Mouse (Mus musculus): ENCODE data around the gene 2010111I01Rik.

DNA sequence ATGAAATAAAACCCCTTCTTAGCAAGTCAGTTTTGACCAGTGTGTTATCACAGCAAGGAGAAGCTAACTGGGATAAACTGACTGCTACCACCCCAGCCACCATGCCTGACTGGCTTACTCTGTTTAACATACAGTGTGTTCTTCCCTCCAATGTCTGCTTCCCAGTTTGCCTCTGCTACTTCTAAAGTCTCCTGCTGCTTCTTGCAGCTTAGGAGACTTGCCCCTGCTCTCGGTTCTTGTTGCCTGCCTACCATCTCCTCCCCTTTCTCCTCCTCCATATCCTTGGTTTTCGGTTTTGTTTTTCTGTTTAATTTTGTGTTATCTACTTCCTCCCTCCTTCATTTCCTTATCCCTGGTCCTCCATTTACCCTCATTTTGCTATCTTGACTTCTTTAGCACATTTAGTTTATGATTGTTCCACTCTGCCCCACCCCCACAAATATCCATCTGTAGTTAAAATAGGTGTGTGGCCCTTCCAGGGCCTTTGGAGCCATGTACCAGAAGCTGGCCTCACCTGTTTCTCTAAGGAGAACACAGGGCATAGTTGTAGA is 185.9 kb downstream of the 2010111I01Rik start:
- TF ChIP-seq CTCF (conservative IDR thresholded peaks at IDR 0.05 in 1 of 2, IDR thresholded peaks at IDR 0.05 in 1 of 2; ENCODE audit: low read depth in 2 of 2, low read length in 2 of 2) (no peak), POLR2A (IDR thresholded peaks at IDR 0.05; ENCODE audit: low read depth, low read length) (no peak), MXI1 (IDR thresholded peaks at IDR 0.05; ENCODE audit: low read depth, low read length) (no peak), TBP (conservative IDR thresholded peaks at IDR 0.05; ENCODE audit: low read depth, low read length) (no peak), RAD21 (IDR thresholded peaks at IDR 0.05; ENCODE audit: low read depth, low read length) (no peak), RCOR1 (conservative IDR thresholded peaks at IDR 0.05; ENCODE audit: low read depth, low read length) (no peak), MAX (IDR thresholded peaks at IDR 0.05; ENCODE audit: low read length) (no peak), GABPA (IDR thresholded peaks at IDR 0.05; ENCODE audit: insufficient replicate concordance, low read depth, low read length) (no peak), JUND (conservative IDR thresholded peaks at IDR 0.05; ENCODE audit: low read depth, low read length) (no peak), POLR2AphosphoS2 (IDR thresholded peaks at IDR 0.05; ENCODE audit: low read depth, low read length) (no peak), MYC (IDR thresholded peaks at IDR 0.05; ENCODE audit: low read depth, low read length) (no peak), ZKSCAN1 (IDR thresholded peaks at IDR 0.05; ENCODE audit: borderline replicate concordance, low read depth, low read length) (no peak), EP300 (IDR thresholded peaks at IDR 0.05; ENCODE audit: low read length) (no peak)

Measured in CH12.LX (cell line).